Mouse (Mus musculus): ENCODE results near the gene Prl5a1.

The Prl5a1 gene

GRCm38 (mm10) chr13:28142184-28142583 is at the start of gene Prl5a1:
Prl5a1 (plus strand) TSS chr13:28142484.
- DNase-seq (ENCODE audit: low read depth, low spot score), result no peak

DNA sequence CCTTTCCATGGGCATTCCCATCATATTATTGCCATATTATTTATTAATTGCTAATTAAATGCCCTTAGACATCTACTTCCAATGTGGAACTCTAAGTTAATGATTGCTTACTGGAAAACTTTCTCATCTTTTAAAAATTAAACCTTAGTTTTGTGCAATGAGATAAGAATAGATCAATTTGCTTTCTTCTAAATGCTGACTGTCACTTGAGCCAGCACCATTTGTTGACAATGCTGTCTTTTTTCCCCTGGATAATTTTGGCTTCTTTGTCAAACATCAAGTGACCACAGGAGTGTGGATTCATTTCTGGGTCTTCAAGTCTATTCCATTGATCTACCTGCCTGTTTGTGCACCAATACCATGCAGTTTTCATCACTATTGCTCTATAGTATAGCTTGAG is 46.1 kb upstream of the Prl5a1 start:
- no peak for DNase-seq (ENCODE audit: low read depth, low spot score)

GRCm38 (mm10) chr13:28108536-28108935 is 33.7 kb upstream of the Prl5a1 start:
- DNase-seq (ENCODE audit: low read depth, low spot score), result no peak

DNA sequence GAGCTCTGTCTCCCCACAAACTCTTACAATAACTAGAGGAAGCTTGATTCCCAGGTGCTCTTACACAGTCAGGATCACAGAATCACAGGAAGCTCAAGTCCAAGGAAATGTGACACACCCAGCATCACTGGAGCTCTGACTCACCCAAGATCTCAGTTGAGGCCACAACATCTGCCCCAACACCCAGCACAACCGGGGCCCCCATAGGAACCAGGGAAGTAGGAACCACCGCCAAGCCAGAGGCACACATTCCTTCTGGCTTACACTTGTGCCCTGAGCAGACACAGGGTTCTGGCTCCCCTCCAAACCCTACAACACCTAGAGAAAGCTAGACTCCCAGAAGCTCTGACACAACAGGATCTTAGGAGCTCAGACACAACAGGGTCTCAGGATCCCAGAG is 9.5 kb upstream of the Prl5a1 start:
- no peak for DNase-seq (ENCODE audit: low read depth, low spot score)

GRCm38 (mm10) chr13:28135790-28136189 is 6.5 kb upstream of the Prl5a1 start:
- no peak for DNase-seq (ENCODE audit: low read depth, low spot score)

Measured in ZHBTc4 (cell line).